ENCODE assay signal across 8 mouse cellular contexts in genomic region chr9:74952756-74953247, GRCm38 (mm10). TPM values are rescaled to one million over a fixed set of nuclear protein-coding genes. Genes with fewer than 3 reads are reported as not detected.
DNase-seq lines count a peak whose midpoint lies in the region; ATAC-seq and TF ChIP-seq lines count a peak whose summit lies in the region.

Gene Fam214a, plus strand, starts transcription at chr9:74952884.

- H3K27me3 ChIP-seq in forebrain, postnatal 0 days (ENCODE audit: insufficient read depth, low read length): no peaks in the 10 kb centered on the region
- no peaks in the 10 kb centered on the region for H3K27me3 ChIP-seq in lung, embryonic 15.5 days

- H3K4me2 ChIP-seq in forebrain, postnatal 0 days (ENCODE audit: low read depth): peak within 1 kb of the TSS; percentile 77
- peak within 1 kb of the TSS; percentile 84 for H3K4me2 ChIP-seq in lung, embryonic 15.5 days

- no peaks in the 10 kb centered on the region for H3K36me3 ChIP-seq in ES-E14 (ENCODE audit: control insufficient read depth, insufficient read depth, low read length, poor library complexity, severe bottlenecking)
- H3K36me3 ChIP-seq in forebrain, postnatal 0 days (ENCODE audit: insufficient read depth): peaks cover 4% of the 10 kb centered on the region; the same call in 1 of the 2 replicates
- H3K36me3 ChIP-seq in lung, embryonic 15.5 days: no peaks in the 10 kb centered on the region

- in situ Hi-C loops in ES-E14 (cut with MboI; ENCODE audit: low sequenced_read_pairs in 2 of 2, unreplicated experiment in 2 of 2): no loop called here

- H3K9ac ChIP-seq in ES-E14 (ENCODE audit: insufficient read depth, low read depth, low read length, poor library complexity, severe bottlenecking): peak within 1 kb of the TSS; percentile 67
- peak within 1 kb of the TSS; percentile 80 for H3K9ac ChIP-seq in forebrain, postnatal 0 days
- H3K9ac ChIP-seq in lung, embryonic 15.5 days: peak within 1 kb of the TSS; percentile 71

- H3K9me3 ChIP-seq in ES-E14 (ENCODE audit: control insufficient read depth, insufficient read depth, low read depth, low read length): no peaks in the 10 kb centered on the region
- no peaks in the 10 kb centered on the region for H3K9me3 ChIP-seq in forebrain, postnatal 0 days (ENCODE audit: low read length)
- no peaks in the 10 kb centered on the region for H3K9me3 ChIP-seq in lung, embryonic 15.5 days

- no peak within 1 kb of the TSS for H3K27ac ChIP-seq in ES-E14 (ENCODE audit: insufficient read depth, low read depth, low read length, poor library complexity, severe bottlenecking)
- H3K27ac ChIP-seq in forebrain, postnatal 0 days (ENCODE audit: low read depth, low read length): peak within 1 kb of the TSS; percentile 87
- H3K27ac ChIP-seq in lung, embryonic 15.5 days: peak within 1 kb of the TSS; percentile 92

- peak within 1 kb of the TSS; percentile 64 to 80 for H3K4me3 ChIP-seq in ES-E14 (ENCODE audit: insufficient read depth in 1 of 2, low read depth in 1 of 2, low read length in 2 of 2, poor library complexity in 1 of 2, severe bottlenecking in 1 of 2)
- H3K4me3 ChIP-seq in forebrain, postnatal 0 days (ENCODE audit: low read depth, low read length): peak within 1 kb of the TSS; percentile 90
- H3K4me3 ChIP-seq in lung, embryonic 15.5 days: peak within 1 kb of the TSS; percentile 77

- under 1% methylated on average over 57 of the region's 59 CpGs for WGBS in forebrain, postnatal 0 days
- WGBS in lung, embryonic 15.5 days: under 1% methylated on average over 56 of the region's 59 CpGs

- no peak; the same call in 1 of the 2 replicates for TF ChIP-seq CTCF in forebrain, postnatal 0 days (IDR thresholded peaks at IDR 0.05; ENCODE audit: low read depth)

- peak; percentile 98 for ATAC-seq in forebrain, postnatal 0 days
- peak; percentile 98 for ATAC-seq in lung, embryonic 15.5 days (ENCODE audit: borderline replicate concordance, extremely low read depth, low FRiP score, low TSS enrichment)

- DNase-seq in ES-E14 (ENCODE audit: low read depth, low spot score): peak; percentile 88
- DNase-seq in cerebellum, adult 11 months: peak; percentile 90
- DNase-seq in forebrain, postnatal 0 days: peak; percentile 96
- peak; percentile 92 for DNase-seq in heart, postnatal 4 days
- DNase-seq in layer of hippocampus, adult 8-10 months (ENCODE audit: low spot score in 2 of 2): peak; percentile 96
- peak; percentile 92 for DNase-seq in ovary, adult 18-20 months (ENCODE audit: low spot score)
- DNase-seq in thymus, postnatal 0 days (ENCODE audit: low spot score): peak; percentile 93

- peaks cover 0 to 2% of the 10 kb centered on the region in 2 experiments; a peak in 1 of 4 replicates for H3K4me1 ChIP-seq in ES-E14 (ENCODE audit: control insufficient read depth in 2 of 2, insufficient read depth in 2 of 2, low read length in 2 of 2, poor library complexity in 1 of 2)
- H3K4me1 ChIP-seq in forebrain, postnatal 0 days (ENCODE audit: insufficient read depth): peaks cover 6% of the 10 kb centered on the region; the same call in 1 of the 2 replicates
- H3K4me1 ChIP-seq in lung, embryonic 15.5 days: peaks cover 13% of the 10 kb centered on the region

TF ChIP-seq in ES-E14, 5 proteins besides CTCF, POLR2A, EP300 and RAD21:
- TF ChIP-seq ZNF384 (IDR thresholded peaks at IDR 0.05; ENCODE audit: low read depth, low read length): no peak
- TF ChIP-seq HCFC1 (IDR thresholded peaks at IDR 0.05; ENCODE audit: borderline replicate concordance, insufficient read depth, low read length): no peak; the same call in 1 of the 2 replicates
- no peak for TF ChIP-seq MAFK (IDR thresholded peaks at IDR 0.05; ENCODE audit: insufficient read depth, low read depth, low read length)

RNA-seq across cellular contexts. Expression of gene Fam214a, which starts in this region (rescaled TPM):
- total RNA-seq in ES-E14 (2012; rRNA removed): 4.9 and 5.2 TPM in 2 replicates
- total RNA-seq in forebrain, postnatal 0 days (2014; rRNA removed): 22.2 and 33.2 TPM in 2 replicates
- polyA plus RNA-seq in forebrain, postnatal 0 days (2015; fragmentation: Nextera tagmentation; extraction: Ambion mirVana): 11.6 and 16.0 TPM in 2 replicates
- 10 to 100 TPM; 13.3 to 15.9 TPM for total RNA-seq in heart, postnatal 4 days (2021)
- total RNA-seq in layer of hippocampus, adult 8-10 months (2022): 10 to 100 TPM; 41.4 to 54.5 (median 46.0) TPM
- 9.6 and 12.0 TPM in 2 replicates for polyA plus RNA-seq in lung, embryonic 15.5 days (2015; fragmentation: Nextera tagmentation; extraction: Ambion mirVana)
- polyA plus RNA-seq in thymus, postnatal 0 days (2015; fragmentation: Nextera tagmentation; extraction: Ambion mirVana): 15.3 and 17.4 TPM in 2 replicates
